Mouse (Mus musculus): Measurements from ENCODE around the gene Edem1.

The Edem1 gene

GRCm38 (mm10) chr6:108875344-108875743, 46.9 kb downstream of the Edem1 start:
- DNase-seq, result no peak

- DNase-seq, result peak; percentile 50
These were observed 47.6 kb downstream of the Edem1 start for GRCm38 (mm10) chr6:108876052-108876451.

GRCm38 (mm10) chr6:108876486-108876885, 48.0 kb downstream of the Edem1 start:
- peak; percentile 37 for DNase-seq

GRCm38 (mm10) chr6:108880368-108881013, 52.0 kb downstream of the Edem1 start:
- no peak for DNase-seq

GRCm38 (mm10) chr6:108881074-108881473, 52.6 kb downstream of the Edem1 start:
- no peak for DNase-seq

GRCm38 (mm10) chr6:108883826-108884225, 55.4 kb downstream of the Edem1 start:
- peak; percentile 73 for DNase-seq

GRCm38 (mm10) chr6:108884603-108885002, 56.2 kb downstream of the Edem1 start:
- no peak for DNase-seq

GRCm38 (mm10) chr6:108886346-108886745, 57.9 kb downstream of the Edem1 start:
- DNase-seq, result peak; percentile 76

GRCm38 (mm10) chr6:108892589-108892988, 64.1 kb downstream of the Edem1 start:
- DNase-seq, result no peak

GRCm38 (mm10) chr6:108895129-108895528, 66.7 kb downstream of the Edem1 start:
- DNase-seq, result no peak

GRCm38 (mm10) chr6:108895976-108896375, 67.5 kb downstream of the Edem1 start:
- DNase-seq, result no peak

GRCm38 (mm10) chr6:108896525-108897087, 68.2 kb downstream of the Edem1 start:
- no peak for DNase-seq

GRCm38 (mm10) chr6:108899231-108899630, 70.8 kb downstream of the Edem1 start:
- no peak for DNase-seq

GRCm38 (mm10) chr6:108902124-108902523, 73.7 kb downstream of the Edem1 start:
- DNase-seq, result no peak

GRCm38 (mm10) chr6:108903280-108903679, 74.8 kb downstream of the Edem1 start:
- no peak for DNase-seq

GRCm38 (mm10) chr6:108906539-108906938, 78.1 kb downstream of the Edem1 start:
- DNase-seq, result no peak

All from kidney, adult 9 months (tissue).